Mouse (Mus musculus): Measurements from ENCODE around the gene Celsr1. TPM values are rescaled to one million over a fixed set of nuclear protein-coding genes. Genes with fewer than 3 reads are reported as not detected.
"Not testable (repeated sequence)": the region's sequence is repeated elsewhere in the genome, so short reads cannot be mapped to it uniquely, and the experiment has no call there.

Celsr1 gene
- total RNA-seq, 2 experiments from 2014 or later: 0.30 to 1.3 TPM

GRCm38 (mm10) chr15:86066836-86067580 lies 33.4 kb upstream of the Celsr1 start:
- ATAC-seq (replicated peaks; ENCODE audit: low FRiP score, poor library complexity, severe bottlenecking): no peak

DNA sequence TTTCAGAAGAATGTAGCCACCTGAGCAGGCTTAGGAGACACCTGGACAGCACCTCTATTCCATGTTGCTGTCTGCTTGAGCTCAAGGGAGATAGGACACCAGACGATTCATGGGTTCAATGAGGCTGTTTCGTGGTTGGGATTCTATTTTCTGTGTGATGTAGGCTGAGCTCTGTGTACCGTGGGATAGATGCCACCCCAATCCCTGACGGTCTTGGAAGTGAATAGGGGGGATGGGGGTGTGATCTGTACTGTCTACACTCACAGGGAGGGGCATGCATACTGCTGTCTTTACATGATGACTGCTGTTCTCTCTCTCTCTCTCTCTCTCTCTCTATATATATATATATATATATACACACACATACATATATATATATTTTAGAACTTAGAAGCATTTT lies 31.8 kb upstream of the Celsr1 start:
- no peak for ATAC-seq (replicated peaks; ENCODE audit: low FRiP score, poor library complexity, severe bottlenecking)

GRCm38 (mm10) chr15:86064850-86065229 lies 31.3 kb upstream of the Celsr1 start:
- ATAC-seq (replicated peaks; ENCODE audit: low FRiP score, poor library complexity, severe bottlenecking): peak; percentile 65

DNA sequence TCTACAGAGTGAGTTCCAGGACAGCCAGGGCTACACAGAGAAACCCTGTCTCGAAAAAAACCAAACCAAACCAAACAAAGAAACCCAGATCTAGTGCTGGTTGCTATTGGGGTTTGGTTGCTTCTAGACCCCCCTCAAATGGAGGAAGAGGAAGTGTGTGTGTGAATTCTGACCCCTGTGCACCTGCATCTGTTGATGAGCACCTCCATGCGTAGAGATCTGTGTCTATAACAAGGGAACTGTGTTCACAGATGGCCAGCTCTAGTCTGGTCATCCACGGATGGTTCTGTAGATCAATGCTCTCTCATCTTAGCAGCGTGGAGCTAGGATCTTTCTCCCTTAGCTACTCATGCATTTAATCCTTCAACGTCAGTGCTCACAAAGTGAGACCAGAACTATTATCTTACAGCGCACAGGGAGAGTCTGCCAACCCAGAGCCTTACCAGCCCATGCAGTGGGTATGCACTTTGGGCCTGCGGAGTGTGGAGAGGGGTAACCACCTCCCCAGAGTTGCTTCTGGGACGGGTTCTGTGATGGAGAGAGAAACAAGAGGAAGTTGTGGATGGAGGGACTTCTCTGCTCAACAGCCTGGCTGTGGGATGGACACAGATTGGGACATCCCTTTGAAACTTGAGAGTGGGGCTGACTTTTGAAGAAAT lies 30.7 kb upstream of the Celsr1 start:
- ATAC-seq (replicated peaks; ENCODE audit: low FRiP score, poor library complexity, severe bottlenecking): peak; percentile 9; the same call in 1 of the 2 replicates

GRCm38 (mm10) chr15:86061848-86062481 lies 28.4 kb upstream of the Celsr1 start:
- no peak for ATAC-seq (replicated peaks; ENCODE audit: low FRiP score, poor library complexity, severe bottlenecking)

- ATAC-seq (replicated peaks; ENCODE audit: low FRiP score, poor library complexity, severe bottlenecking): no peak
Observed at GRCm38 (mm10) chr15:86061221-86061620, 27.6 kb upstream of the Celsr1 start.

- no peak for ATAC-seq (replicated peaks; ENCODE audit: low FRiP score, poor library complexity, severe bottlenecking)
Observed at GRCm38 (mm10) chr15:86060581-86060980, 27.0 kb upstream of the Celsr1 start.

GRCm38 (mm10) chr15:86059835-86060380 lies 26.3 kb upstream of the Celsr1 start:
- ATAC-seq (replicated peaks; ENCODE audit: low FRiP score, poor library complexity, severe bottlenecking): 0 out of 2 replicates have a peak, but pooled peaks have one; percentile 4

GRCm38 (mm10) chr15:86058931-86059834 lies 25.6 kb upstream of the Celsr1 start:
- ATAC-seq (replicated peaks; ENCODE audit: low FRiP score, poor library complexity, severe bottlenecking): peak; percentile 32

DNA sequence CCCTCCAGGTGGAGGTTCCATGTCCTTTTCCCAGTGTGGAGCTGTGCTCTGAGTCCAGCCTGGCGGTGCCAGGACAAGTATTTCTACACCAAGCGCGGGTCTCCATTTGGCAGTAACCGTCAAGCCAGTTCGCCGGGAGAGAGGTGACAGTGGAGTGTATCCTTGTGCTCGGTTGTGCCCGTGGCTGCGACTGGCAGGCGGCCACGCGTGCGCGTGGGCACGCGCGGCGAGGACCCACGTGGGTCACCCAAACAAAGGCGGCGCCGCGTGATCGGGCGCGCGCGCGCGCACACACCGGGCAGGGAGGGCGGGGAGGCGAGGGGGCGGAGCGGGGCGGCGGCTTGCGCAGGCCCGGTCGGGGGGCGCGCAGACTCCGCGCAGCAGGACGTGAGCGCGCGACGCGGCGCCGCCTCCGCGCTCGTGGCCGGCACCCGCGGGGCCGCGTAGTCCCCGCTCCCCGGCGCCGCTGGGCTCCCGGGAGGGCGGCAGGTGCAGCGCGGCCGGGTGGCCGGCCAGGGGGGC lies 24.9 kb upstream of the Celsr1 start:
- ATAC-seq (replicated peaks; ENCODE audit: low FRiP score, poor library complexity, severe bottlenecking): peak; percentile 50

- ATAC-seq (replicated peaks; ENCODE audit: low FRiP score, poor library complexity, severe bottlenecking): no peak
Observed at GRCm38 (mm10) chr15:86057908-86058307, 24.3 kb upstream of the Celsr1 start.

DNA sequence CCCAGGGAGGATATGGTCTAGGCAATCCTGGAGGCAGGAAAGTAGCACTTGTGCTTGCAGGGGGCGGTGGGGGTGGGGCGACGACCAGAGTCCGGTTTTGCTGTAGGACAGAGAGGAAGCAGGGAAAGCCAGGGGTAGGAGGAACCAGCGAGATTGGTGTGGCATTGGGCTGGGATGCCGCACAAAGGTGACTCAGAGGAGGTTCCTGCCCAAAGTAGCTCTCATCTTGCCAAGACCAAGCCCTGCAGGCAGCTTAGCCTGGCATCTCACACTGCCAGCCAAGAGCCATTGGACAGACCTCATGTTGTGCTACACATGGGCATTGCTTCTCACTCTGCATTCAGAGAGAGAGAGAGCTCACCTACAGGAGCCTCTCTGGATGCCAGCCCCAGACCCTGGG lies 23.8 kb upstream of the Celsr1 start, which contains the start of gene Gramd4:
TSS of gene Gramd4 (plus strand) at position 283 of the 400 bp plus-strand sequence.
- ATAC-seq (replicated peaks; ENCODE audit: low FRiP score, poor library complexity, severe bottlenecking): no peak

DNA sequence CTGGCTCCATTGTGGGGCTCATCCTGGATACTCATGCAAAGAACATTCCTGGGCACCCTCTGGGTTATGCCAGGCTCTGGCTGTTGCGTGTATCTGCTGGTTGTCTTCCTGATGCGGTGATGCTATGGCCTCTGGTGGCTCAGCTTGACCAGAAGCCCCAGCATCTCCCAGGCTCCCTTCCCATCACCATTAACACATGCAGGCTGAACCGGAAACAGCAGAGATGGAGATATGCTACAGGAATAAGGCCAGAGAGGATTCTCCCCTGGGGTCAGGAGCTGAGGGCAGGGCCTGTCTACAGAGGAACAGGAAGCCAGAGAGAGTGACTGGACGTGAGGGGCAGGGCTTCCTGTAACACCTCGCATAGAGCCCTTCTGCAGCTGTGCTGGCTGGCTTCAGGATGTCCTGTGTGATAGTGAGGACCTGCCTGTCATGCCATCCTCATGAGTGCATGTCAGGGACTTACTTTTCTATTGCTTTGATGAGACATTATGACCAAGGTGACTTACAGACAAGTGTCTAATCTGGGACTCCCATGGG lies 22.7 kb upstream of the Celsr1 start:
- ATAC-seq (replicated peaks; ENCODE audit: low FRiP score, poor library complexity, severe bottlenecking): no peak

- ATAC-seq (replicated peaks; ENCODE audit: low FRiP score, poor library complexity, severe bottlenecking): not testable (repeated sequence)
Observed at GRCm38 (mm10) chr15:86054861-86055260, 21.3 kb upstream of the Celsr1 start.

DNA sequence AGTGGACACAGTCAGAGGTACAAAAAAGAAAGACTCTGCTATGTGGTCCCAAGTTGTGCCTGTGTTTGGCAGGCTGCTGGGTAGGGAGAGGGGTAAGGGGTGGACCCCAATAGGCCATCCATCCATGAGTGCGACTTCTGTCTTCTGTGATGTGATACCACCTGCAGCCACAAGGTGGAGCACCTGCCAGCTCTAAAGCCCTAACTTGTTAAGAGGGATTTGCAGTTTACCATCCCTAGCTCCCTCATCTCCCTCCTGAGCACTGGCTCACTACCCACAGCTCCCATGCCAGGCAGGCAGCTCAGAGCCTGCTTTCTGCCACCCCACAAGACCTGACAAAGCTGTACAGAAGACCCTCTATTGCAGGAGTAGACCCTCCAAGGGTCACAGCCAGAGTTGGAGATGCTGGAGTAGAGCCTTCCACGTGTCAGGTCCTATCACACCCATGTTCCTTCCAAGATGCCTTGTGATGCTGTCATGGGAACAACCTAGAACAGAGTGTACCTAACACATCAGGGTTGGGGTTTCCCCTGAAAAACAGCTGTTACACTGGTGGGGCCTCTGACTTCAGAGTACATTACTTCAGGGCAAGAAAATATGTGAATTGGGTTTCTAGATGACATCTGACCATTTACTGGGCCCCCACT lies 20.4 kb upstream of the Celsr1 start:
- ATAC-seq (replicated peaks; ENCODE audit: low FRiP score, poor library complexity, severe bottlenecking): peak; percentile 63

DNA sequence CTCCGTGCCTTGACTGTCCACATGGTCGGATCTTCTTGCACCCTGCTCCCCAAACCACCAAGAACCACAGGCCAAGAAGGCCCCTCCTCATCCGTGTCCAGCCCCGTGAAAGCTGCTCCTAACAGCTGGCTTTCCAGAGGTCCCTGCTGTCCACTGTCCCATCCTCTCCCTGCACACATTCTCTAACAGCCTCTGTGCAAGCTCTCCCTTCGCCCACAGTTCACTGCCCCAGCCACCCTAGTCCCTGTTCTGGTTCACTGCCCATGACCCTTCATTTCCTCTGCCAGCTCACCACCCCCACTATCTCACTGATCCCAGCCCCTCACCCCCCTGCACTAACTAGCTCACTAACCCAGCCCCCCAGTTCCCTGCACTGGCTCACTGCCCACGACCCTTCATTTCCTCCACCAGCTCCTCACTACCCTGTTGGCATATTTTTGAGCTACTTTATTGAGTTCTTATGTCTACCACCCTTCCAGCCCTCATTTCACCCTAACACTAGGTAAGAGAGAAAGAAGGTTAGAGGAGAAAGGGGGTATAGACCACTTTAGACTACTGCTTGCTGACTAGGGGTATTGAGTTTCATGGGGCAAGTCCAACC lies 18.4 kb upstream of the Celsr1 start:
- no peak for ATAC-seq (replicated peaks; ENCODE audit: low FRiP score, poor library complexity, severe bottlenecking)

GRCm38 (mm10) chr15:86051152-86051551 lies 17.6 kb upstream of the Celsr1 start:
- ATAC-seq (replicated peaks; ENCODE audit: low FRiP score, poor library complexity, severe bottlenecking): peak; percentile 74

DNA sequence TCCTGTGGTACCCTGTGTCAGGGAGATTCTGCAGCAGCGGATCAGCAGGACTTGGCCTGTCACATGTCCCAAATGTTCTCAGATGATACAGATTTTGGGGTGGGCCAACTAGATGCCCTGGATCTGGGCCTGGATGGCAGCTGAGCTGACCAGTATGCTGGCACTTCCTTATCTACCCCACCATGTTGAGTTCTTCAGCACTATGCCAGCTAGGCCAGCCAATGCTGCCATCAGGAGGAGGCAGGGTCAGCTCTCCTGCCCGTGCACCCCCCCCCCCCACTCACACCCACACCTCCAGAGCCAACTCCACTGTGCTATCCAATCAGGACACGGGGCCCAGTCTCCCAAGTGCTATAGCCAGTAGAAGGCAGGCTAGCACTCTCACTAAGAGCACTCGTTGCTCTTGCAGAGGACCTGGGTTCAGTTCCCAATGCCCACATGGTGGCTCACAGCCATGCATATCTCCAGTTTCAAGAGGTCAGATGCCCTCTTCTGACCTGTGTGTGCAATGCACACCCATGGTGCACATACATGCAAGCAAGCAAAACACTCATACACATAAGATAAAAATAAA lies 16.7 kb upstream of the Celsr1 start:
- ATAC-seq (replicated peaks; ENCODE audit: low FRiP score, poor library complexity, severe bottlenecking): peak; percentile 68

Data from erythroid progenitor cell, adult 5-6 weeks (primary cell).